Mouse (Mus musculus) MEL (cell line): ENCODE measurements around the gene Apobec2. TPM values are rescaled to one million over a fixed set of nuclear protein-coding genes. Genes with fewer than 3 reads are reported as not detected.

Experiments
- DNase-seq: peaks from one replicate; pipeline ENCODE4 v3.0.0; 2011; ENCODE audit warnings: low read depth, low spot score
- H3K27ac ChIP-seq: 2 replicates; pipeline ENCODE4 v1.5.1; 2012; ENCODE audit warnings: low read depth, mild to moderate bottlenecking, control low read depth, low read length, moderate library complexity; ENCODE audit not compliant: control insufficient read depth
- H3K27me3 ChIP-seq, 2 experiments: fragments of 150-350 bp in 1 of 2; sonication (generic) in 1 of 2; 2 replicates each; pipeline ENCODE4 v1.6.1; 2012; ENCODE audit warnings: low read length in 2 of 2, mild to moderate bottlenecking in 2 of 2, improper control_type of control experiment in 1 of 2, moderate library complexity in 1 of 2; ENCODE audit not compliant: insufficient read depth in 2 of 2, control insufficient read depth in 1 of 2
- H3K36me3 ChIP-seq, 2 experiments: 2 replicates each; pipeline ENCODE4 v1.6.1; 2012 to 2014; ENCODE audit warnings: low read length in 2 of 2, improper control_type of control experiment in 1 of 2, inconsistent platforms in 1 of 2, mild to moderate bottlenecking in 1 of 2; ENCODE audit not compliant: insufficient read depth in 2 of 2, control insufficient read depth in 1 of 2
- H3K4me1 ChIP-seq, 2 experiments: fragments of 150-350 bp in 1 of 2; sonication (generic) in 1 of 2; 2 replicates each; pipeline ENCODE4 v1.6.1; 2012; ENCODE audit warnings: low read length in 2 of 2, improper control_type of control experiment in 1 of 2, mild to moderate bottlenecking in 1 of 2; ENCODE audit not compliant: insufficient read depth in 2 of 2, control insufficient read depth in 1 of 2
- H3K4me3 ChIP-seq, 2 experiments: fragments of 150-350 bp in 1 of 2; sonication (generic) in 1 of 2; 2 replicates each; pipeline ENCODE4 v1.5.1; 2012; ENCODE audit warnings: low read depth in 2 of 2, low read length in 2 of 2, mild to moderate bottlenecking in 2 of 2, moderate library complexity in 2 of 2, control low read depth in 1 of 2, improper control_type of control experiment in 1 of 2; ENCODE audit not compliant: control insufficient read depth in 1 of 2, insufficient read depth in 1 of 2
- H3K79me2 ChIP-seq: 2 replicates; pipeline ENCODE4 v1.6.1; 2012; ENCODE audit warnings: mild to moderate bottlenecking, low read length, moderate library complexity; ENCODE audit not compliant: control insufficient read depth, poor library complexity, insufficient read depth
- H3K9ac ChIP-seq: 2 replicates; pipeline ENCODE4 v1.6.1; 2012; ENCODE audit warnings: low read depth, mild to moderate bottlenecking, control low read depth, low read length, moderate library complexity; ENCODE audit not compliant: control insufficient read depth, poor library complexity, severe bottlenecking
- H3K9me3 ChIP-seq: fragments of 150-350 bp; sonication (generic); replicated peaks from 2 replicates; pipeline ENCODE4 v1.6.1; 2012; ENCODE audit warnings: mild to moderate bottlenecking, low read length, improper control_type of control experiment, moderate library complexity; ENCODE audit not compliant: insufficient read depth
- BHLHE40 ChIP-seq: IDR thresholded peaks from 2 replicates; pipeline ENCODE4 v1.6.1; 2012; ENCODE audit warnings: low read depth, mild to moderate bottlenecking, inconsistent platforms, low read length, improper control_type of control experiment, borderline replicate concordance
- CHD1 ChIP-seq: IDR thresholded peaks from 2 replicates; pipeline ENCODE4 v1.6.1; 2012; ENCODE audit warnings: low read depth, mild to moderate bottlenecking, inconsistent platforms, low read length, improper control_type of control experiment
- CHD2 ChIP-seq: IDR thresholded peaks from 2 replicates; pipeline ENCODE4 v1.6.1; 2011; ENCODE audit warnings: low read length, improper control_type of control experiment
- CTCF ChIP-seq, 3 experiments: IDR thresholded peaks in 2 of 3; conservative IDR thresholded peaks in 1 of 3; 2 replicates each; pipeline ENCODE4 v1.5.1; 2011 to 2012; ENCODE audit warnings: low read length in 3 of 3, low read depth in 2 of 3, mild to moderate bottlenecking in 2 of 3, improper control_type of control experiment in 1 of 3, inconsistent platforms in 1 of 3, mixed read lengths in 1 of 3, moderate library complexity in 1 of 3; ENCODE audit not compliant: control insufficient read depth in 1 of 3, insufficient read depth in 1 of 3, poor library complexity in 1 of 3, severe bottlenecking in 1 of 3
- EP300 ChIP-seq, 2 experiments: IDR thresholded peaks; 2 replicates each; pipeline ENCODE4 v1.6.1; 2011; ENCODE audit warnings: improper control_type of control experiment in 2 of 2, low read length in 2 of 2, low read depth in 1 of 2, mild to moderate bottlenecking in 1 of 2
- GABPA ChIP-seq: IDR thresholded peaks from 2 replicates; pipeline ENCODE4 v1.6.1; 2012; ENCODE audit warnings: low read depth, mild to moderate bottlenecking, inconsistent platforms, low read length, improper control_type of control experiment, moderate library complexity
- GATA1 ChIP-seq: IDR thresholded peaks from 2 replicates; pipeline ENCODE4 v1.6.1; 2011; ENCODE audit warnings: low read depth, low read length, improper control_type of control experiment
- HCFC1 ChIP-seq: IDR thresholded peaks from 2 replicates; pipeline ENCODE4 v1.6.1; 2012; ENCODE audit warnings: low read depth, mild to moderate bottlenecking, inconsistent platforms, low read length, improper control_type of control experiment, moderate library complexity
- JUND ChIP-seq: IDR thresholded peaks from 2 replicates; pipeline ENCODE4 v1.6.1; 2011; ENCODE audit warnings: low read depth, mild to moderate bottlenecking, improper control_type of control experiment, low read length
- KAT2A ChIP-seq: conservative IDR thresholded peaks from 2 replicates; pipeline ENCODE4 v1.6.1; 2012; ENCODE audit warnings: low read depth, low read length, improper control_type of control experiment, inconsistent platforms
- MAFK ChIP-seq: IDR thresholded peaks from 2 replicates; pipeline ENCODE4 v1.6.1; 2011; ENCODE audit warnings: low read depth, mild to moderate bottlenecking, low read length, improper control_type of control experiment, borderline replicate concordance
- MAX ChIP-seq: IDR thresholded peaks from 2 replicates; pipeline ENCODE4 v1.6.1; 2011; ENCODE audit warnings: low read length, improper control_type of control experiment
- MAZ ChIP-seq: IDR thresholded peaks from 2 replicates; pipeline ENCODE4 v1.6.1; 2012; ENCODE audit warnings: low read depth, mild to moderate bottlenecking, inconsistent platforms, low read length, improper control_type of control experiment
- MEF2A ChIP-seq: IDR thresholded peaks from 2 replicates; pipeline ENCODE4 v1.6.1; 2014; ENCODE audit warnings: low read depth, mild to moderate bottlenecking, inconsistent platforms, low read length, improper control_type of control experiment; ENCODE audit not compliant: poor library complexity, insufficient replicate concordance, severe bottlenecking; ENCODE audit errors: extremely low read depth
- MXI1 ChIP-seq: IDR thresholded peaks from 2 replicates; pipeline ENCODE4 v1.6.1; 2011; ENCODE audit warnings: mild to moderate bottlenecking, low read depth, low read length, improper control_type of control experiment
- MYB ChIP-seq: IDR thresholded peaks from 2 replicates; pipeline ENCODE4 v1.6.1; 2011; ENCODE audit warnings: mild to moderate bottlenecking, low read depth, low read length, improper control_type of control experiment
- MYC ChIP-seq: IDR thresholded peaks from 2 replicates; pipeline ENCODE4 v1.6.1; 2011; ENCODE audit warnings: low read depth, mild to moderate bottlenecking, low read length, improper control_type of control experiment, moderate library complexity
- NELFE ChIP-seq: IDR thresholded peaks from 2 replicates; pipeline ENCODE4 v1.6.1; 2011; ENCODE audit warnings: low read depth, low read length, improper control_type of control experiment
- NRF1 ChIP-seq: IDR thresholded peaks from 2 replicates; pipeline ENCODE4 v1.6.1; 2014; ENCODE audit warnings: low read depth, mild to moderate bottlenecking, inconsistent platforms, low read length, improper control_type of control experiment, moderate library complexity; ENCODE audit not compliant: poor library complexity, insufficient read depth, severe bottlenecking
- POLR2A ChIP-seq, 2 experiments: IDR thresholded peaks; 2 replicates each; pipeline ENCODE4 v1.6.1; 2011 to 2012; ENCODE audit warnings: low read length in 2 of 2, mild to moderate bottlenecking in 2 of 2, control low read depth in 1 of 2, improper control_type of control experiment in 1 of 2, low read depth in 1 of 2, moderate library complexity in 1 of 2; ENCODE audit not compliant: control insufficient read depth in 1 of 2, insufficient read depth in 1 of 2, poor library complexity in 1 of 2
- POLR2AphosphoS2 ChIP-seq: IDR thresholded peaks from 2 replicates; pipeline ENCODE4 v1.6.1; 2011; ENCODE audit warnings: low read length, improper control_type of control experiment
- POLR2AphosphoS5 ChIP-seq: IDR thresholded peaks from 2 replicates; pipeline ENCODE4 v1.6.1; 2012; ENCODE audit warnings: low read depth, borderline replicate concordance, mild to moderate bottlenecking, inconsistent platforms, low read length, moderate library complexity, mixed read lengths
- RAD21 ChIP-seq: IDR thresholded peaks from 2 replicates; pipeline ENCODE4 v1.6.1; 2011; ENCODE audit warnings: mild to moderate bottlenecking, low read depth, low read length, improper control_type of control experiment
- RCOR1 ChIP-seq: IDR thresholded peaks from 2 replicates; pipeline ENCODE4 v1.6.1; 2012; ENCODE audit warnings: low read depth, mild to moderate bottlenecking, inconsistent platforms, low read length, improper control_type of control experiment
- SIN3A ChIP-seq: IDR thresholded peaks from 2 replicates; pipeline ENCODE4 v1.6.1; 2012; ENCODE audit warnings: low read length, improper control_type of control experiment, inconsistent platforms
- SMC3 ChIP-seq: IDR thresholded peaks from 2 replicates; pipeline ENCODE4 v1.6.1; 2011; ENCODE audit warnings: low read depth, low read length, improper control_type of control experiment
- TAL1 ChIP-seq: IDR thresholded peaks from 2 replicates; pipeline ENCODE4 v1.6.1; 2012; ENCODE audit warnings: mild to moderate bottlenecking, inconsistent platforms, low read length, moderate library complexity, mixed read lengths
- TBP ChIP-seq: IDR thresholded peaks from 2 replicates; pipeline ENCODE4 v1.8.0; 2011; ENCODE audit warnings: low read depth, low read length, improper control_type of control experiment
- TCF12 ChIP-seq: IDR thresholded peaks from 2 replicates; pipeline ENCODE4 v1.6.1; 2014; ENCODE audit warnings: low read depth, mild to moderate bottlenecking, inconsistent platforms, low read length, improper control_type of control experiment, moderate library complexity
- UBTF ChIP-seq: IDR thresholded peaks from 2 replicates; pipeline ENCODE4 v1.6.1; 2012; ENCODE audit warnings: low read depth, mild to moderate bottlenecking, inconsistent platforms, low read length, improper control_type of control experiment, moderate library complexity, borderline replicate concordance; ENCODE audit not compliant: insufficient read depth
- USF1 ChIP-seq: IDR thresholded peaks from 2 replicates; pipeline ENCODE4 v1.6.1; 2014; ENCODE audit warnings: low read depth, mild to moderate bottlenecking, inconsistent platforms, low read length, improper control_type of control experiment, moderate library complexity
- USF2 ChIP-seq, 2 experiments: IDR thresholded peaks; 2 replicates each; pipeline ENCODE4 v1.6.1; 2011 to 2012; ENCODE audit warnings: improper control_type of control experiment in 2 of 2, low read length in 2 of 2, borderline replicate concordance in 1 of 2, inconsistent platforms in 1 of 2, low read depth in 1 of 2, mild to moderate bottlenecking in 1 of 2; ENCODE audit not compliant: insufficient read depth in 1 of 2
- ZC3H11A ChIP-seq: IDR thresholded peaks from 2 replicates; pipeline ENCODE4 v1.6.1; 2012; ENCODE audit warnings: low read depth, mild to moderate bottlenecking, inconsistent platforms, low read length, improper control_type of control experiment
- ZKSCAN1 ChIP-seq: IDR thresholded peaks from 2 replicates; pipeline ENCODE4 v1.6.1; 2012; ENCODE audit warnings: low read depth, mild to moderate bottlenecking, inconsistent platforms, low read length, improper control_type of control experiment, moderate library complexity
- ZMIZ1 ChIP-seq: IDR thresholded peaks from 2 replicates; pipeline ENCODE4 v1.6.1; 2012; ENCODE audit warnings: low read depth, mild to moderate bottlenecking, inconsistent platforms, low read length, improper control_type of control experiment, moderate library complexity
- ZNF384 ChIP-seq: IDR thresholded peaks from 2 replicates; pipeline ENCODE4 v1.6.1; 2012; ENCODE audit warnings: low read depth, mild to moderate bottlenecking, inconsistent platforms, low read length, improper control_type of control experiment
- polyA plus RNA-seq, 2 experiments: library from polyadenylated mRNA; stranded (reverse) in 1 of 2; unstranded in 1 of 2; fragments of >175 nt in 1 of 2; fragments of >200 nt in 1 of 2; gene quantifications; 2 replicates each; pipeline versions ENCODE4 v1.2.1 to v1.2.4; 2012; ENCODE audit warnings: low replicate concordance in 2 of 2, low read depth in 1 of 2; ENCODE audit not compliant: insufficient read length in 2 of 2, insufficient read depth in 1 of 2, missing spikeins in 1 of 2
- total RNA-seq: library from RNA; depleted of rRNA; stranded (reverse); fragments of 300-350 nt; gene quantifications from 2 replicates; pipeline ENCODE4 v1.2.3, GENCODE M21; 2012

Apobec2 gene
- total and polyA plus RNA-seq, 3 experiments: 0.19 to 0.42 TPM; not detected in 1

DNA sequence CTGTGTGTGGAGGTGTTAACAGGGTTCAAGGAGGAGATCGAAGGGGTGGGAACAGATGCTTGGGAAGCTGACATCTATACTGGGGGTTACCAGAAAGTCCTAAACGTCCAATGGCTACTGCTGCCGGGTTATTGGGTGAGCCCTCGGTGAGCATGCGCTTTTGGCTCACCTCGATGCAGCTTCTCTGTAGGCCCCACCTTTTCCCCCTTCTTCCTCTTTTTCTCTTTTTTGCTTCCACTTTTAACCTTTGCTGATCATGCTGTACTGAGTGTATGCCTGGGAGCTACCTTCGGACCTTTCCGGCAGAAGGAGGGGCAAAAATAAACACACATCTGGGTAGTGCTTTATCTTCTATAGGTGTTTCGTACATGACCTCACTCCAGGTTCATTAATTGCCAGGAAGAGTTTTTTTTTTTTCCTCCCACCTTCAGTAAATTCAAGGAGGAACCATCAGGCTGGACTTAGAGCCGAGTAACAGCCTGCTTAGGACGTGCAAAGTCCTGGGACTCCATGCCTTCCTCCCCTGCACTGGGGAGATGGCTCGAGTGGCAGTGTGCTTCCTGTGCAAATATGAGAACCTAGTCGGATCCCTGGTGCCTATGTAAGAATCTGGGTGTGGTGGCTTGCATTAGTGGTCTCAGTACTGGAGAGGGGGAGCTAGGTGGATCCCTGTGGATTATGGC lies 25.4 kb upstream of the Apobec2 start:
- Histone ChIP-seq H3K4me1 (peaks cover 2 to 26% of the 10 kb centered on the region in 2 experiments; a peak in 3 of 4 replicates), H3K9me3 (no peaks in the 10 kb centered on the region), H3K27ac (peak overlapping the region; percentile 84), H3K79me2 (no peaks in the 10 kb centered on the region; the same call in none of the 2 replicates), H3K9ac (peak overlapping the region; percentile 76), H3K36me3 (peaks cover 0 to 17% of the 10 kb centered on the region in 2 experiments; a peak in 2 of 4 replicates), H3K27me3 (no peaks in the 10 kb centered on the region), H3K4me3 (peak overlapping the region; percentile 64 to 65)
- DNase-seq: peak; percentile 94
- TF ChIP-seq MYB (no peak), USF2 (IDR thresholded peaks at IDR 0.05; ENCODE audit: borderline replicate concordance in 1 of 2, insufficient read depth in 1 of 2, low read depth in 1 of 2, low read length in 2 of 2) (no peak), ZNF384 (peak; percentile 60; the same call in 1 of the 2 replicates), USF1 (no peak), ZC3H11A (no peak), MYC (peak; percentile 61; the same call in 1 of the 2 replicates), POLR2AphosphoS5 (no peak), RAD21 (no peak), CHD1 (no peak), ZMIZ1 (no peak), CHD2 (no peak), GATA1 (no peak), MEF2A (no peak), UBTF (0 out of 2 replicates have a peak, but pooled peaks have one; percentile 47), GABPA (no peak), BHLHE40 (no peak), NELFE (peak; percentile 75), SIN3A (no peak), MAZ (peak; percentile 55; the same call in 1 of the 2 replicates), POLR2AphosphoS2 (peak; percentile 73; the same call in 1 of the 2 replicates), TAL1 (no peak), MXI1 (no peak), HCFC1 (peak; percentile 81), MAX (peak; percentile 28; the same call in 1 of the 2 replicates), MAFK (0 out of 2 replicates have a peak, but pooled peaks have one; percentile 45), ZKSCAN1 (no peak), EP300 (IDR thresholded peaks at IDR 0.05; ENCODE audit: low read depth in 1 of 2, low read length in 2 of 2) (peak in 1 of 2 experiments; percentile 28; a peak in 1 of 4 replicates), POLR2A (IDR thresholded peaks at IDR 0.05; ENCODE audit: control insufficient read depth in 1 of 2, insufficient read depth in 1 of 2, low read depth in 1 of 2, low read length in 2 of 2, poor library complexity in 1 of 2) (peak in 1 of 2 experiments; percentile 76; a peak in 1 of 4 replicates), KAT2A (no peak), RCOR1 (no peak), NRF1 (peak; percentile 88), TCF12 (peak; percentile 60; the same call in 1 of the 2 replicates), TBP (peak; percentile 88), CTCF (IDR thresholded peaks at IDR 0.05 in 2 of 3, conservative IDR thresholded peaks at IDR 0.05 in 1 of 3; ENCODE audit: control insufficient read depth in 1 of 3, insufficient read depth in 1 of 3, low read depth in 2 of 3, low read length in 3 of 3, poor library complexity in 1 of 3, severe bottlenecking in 1 of 3) (no peak), JUND (no peak), SMC3 (no peak)
